In the genomic region with DNA sequence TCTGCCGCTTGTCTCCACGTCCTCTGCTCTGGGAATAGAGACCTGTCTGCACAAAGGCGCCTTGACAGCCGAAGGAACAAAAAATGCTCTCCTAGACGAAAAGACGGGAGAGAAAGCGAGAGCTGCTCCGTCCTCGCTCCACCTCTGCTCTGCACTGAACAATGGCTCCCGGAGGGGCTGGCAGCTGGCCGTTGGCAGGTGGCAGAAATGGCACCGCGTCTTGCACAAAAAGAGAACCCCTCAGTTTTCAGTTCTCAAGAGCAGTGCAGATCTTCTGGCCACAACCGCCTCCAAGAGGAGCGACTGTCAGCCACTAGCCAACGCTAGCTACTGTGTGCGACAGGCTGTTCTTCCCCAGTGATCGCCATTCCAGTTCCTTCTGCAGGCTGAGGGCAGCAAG, we compare ENCODE assay signal across 10 mouse cellular contexts.
A peak's percentile ranks its signal among the peaks of the same experiment; 100 is the strongest.
DNase-seq lines count a peak whose midpoint lies in the region; ATAC-seq and TF ChIP-seq lines count a peak whose summit lies in the region.
"Had no signal": no experiment of that assay in that cellular context is flagged by ENCODE, and none has a peak within 500 bp of the region (broad histone marks: within the 10 kb centered on the region; RNA-seq: fewer than 3 reads in every experiment).

No protein-coding gene starts in this region.

- TF ChIP-seq CTCF in heart, postnatal 0 days (IDR thresholded peaks at IDR 0.05; ENCODE audit: low read depth): no peak

- peak overlapping the region; percentile 33 for H3K4me2 ChIP-seq in heart, postnatal 0 days (ENCODE audit: low read depth, low read length)

- H3K9ac ChIP-seq in heart, postnatal 0 days (replicated peaks; ENCODE audit: low read depth, low read length): no peak overlapping the region

- WGBS in heart, postnatal 0 days: 70% methylated on average over 18 of the region's 18 CpGs

- H3K4me1 ChIP-seq in heart, postnatal 0 days (ENCODE audit: control insufficient read depth, insufficient read depth): no peaks in the 10 kb centered on the region

- H3K9me3 ChIP-seq in heart, postnatal 0 days (replicated peaks; ENCODE audit: control insufficient read depth, low read length): no peaks in the 10 kb centered on the region; the same call in 1 of the 2 replicates

- no peak for DNase-seq in frontal cortex, postnatal 25 days (ENCODE audit: low spot score in 2 of 2)
- DNase-seq in cerebellum, adult 8-10 months: peak; percentile 2
- DNase-seq in heart, postnatal 0 days (ENCODE audit: low spot score): no peak
- peak; percentile 2 to 10 for DNase-seq in left cerebral cortex, postnatal 25 days (ENCODE audit: low spot score in 2 of 2)
- no peak for DNase-seq in MN1 (ENCODE audit: low spot score)
- DNase-seq in kidney, adult 9 months: no peak

- no peak overlapping the region for H3K27ac ChIP-seq in heart, postnatal 0 days (ENCODE audit: low read depth)

- intact Hi-C loops in left cerebral cortex, postnatal 25 days (cut with DNase I): no loop called here

- ATAC-seq in frontal cortex, adult (ENCODE audit: low TSS enrichment): peak; percentile 47; the same call in 1 of the 2 replicates
- ATAC-seq in heart, postnatal 0 days (ENCODE audit: insufficient read depth, low read depth): no peak
- no peak for ATAC-seq in granulocyte monocyte progenitor cell, adult 5-6 weeks (replicated peaks; ENCODE audit: poor library complexity, severe bottlenecking)
- ATAC-seq: CD4-positive, CD25-positive, alpha-beta regulatory T cell, adult 4 months; intestine, embryonic 16.5 days had no signal

- TF ChIP-seq EP300 in heart, postnatal 0 days (IDR thresholded peaks at IDR 0.05; ENCODE audit: low read depth): no peak

- no peak overlapping the region for H3K4me3 ChIP-seq in heart, postnatal 0 days (ENCODE audit: low read depth, low read length)

- no peaks in the 10 kb centered on the region for H3K27me3 ChIP-seq in heart, postnatal 0 days (ENCODE audit: control insufficient read depth, insufficient read depth, low read length)

- H3K36me3 ChIP-seq in heart, postnatal 0 days (replicated peaks; ENCODE audit: control insufficient read depth, insufficient read depth, low read length): no peaks in the 10 kb centered on the region

Comparison
In these comparisons a context has a peak if more than half of its experiments do, and no peak if none do; other contexts are left out.
1. DNase-seq: peak in cerebellum, adult 8-10 months (single experiment) and left cerebral cortex, postnatal 25 days (2 of 2); none in frontal cortex, postnatal 25 days (0 of 2), heart, postnatal 0 days (single experiment), MN1 (single experiment) and kidney, adult 9 months (single experiment).